Mouse (Mus musculus) spleen, adult 2 months (tissue): ENCODE data around the gene Kcnn3.

Source experiments
- CTCF ChIP-seq: fragments of 200-500 bp; IDR thresholded peaks from 2 replicates; pipeline ENCODE4 v1.5.1; 2011; ENCODE audit warnings: mild to moderate bottlenecking, inconsistent platforms; ENCODE audit not compliant: insufficient read depth, insufficient read length, insufficient replicate concordance; ENCODE audit errors: extremely low read depth
- POLR2A ChIP-seq: fragments of 200-500 bp; IDR thresholded peaks from 2 replicates; pipeline ENCODE4 v1.6.1; 2011; ENCODE audit warnings: low read depth, low read length, inconsistent platforms

- TF ChIP-seq CTCF (no peak), POLR2A (no peak)
Observed at GRCm38 (mm10) chr3:89612048-89612447, 92.1 kb downstream of the Kcnn3 start.
